Mouse (Mus musculus): Measurements from ENCODE around the gene Gm21988.

GRCm38 (mm10) chr11:70250150-70250549 is 10.5 kb upstream of the Gm21988 start:
- no peak for TF ChIP-seq CTCF (IDR thresholded peaks at IDR 0.05; ENCODE audit: low read depth, low read length)
- no peak for TF ChIP-seq POLR2A (IDR thresholded peaks at IDR 0.05; ENCODE audit: extremely low read depth, insufficient read depth, low read length)
